31 mouse cellular contexts compared by ENCODE assay signal in the genomic region with DNA sequence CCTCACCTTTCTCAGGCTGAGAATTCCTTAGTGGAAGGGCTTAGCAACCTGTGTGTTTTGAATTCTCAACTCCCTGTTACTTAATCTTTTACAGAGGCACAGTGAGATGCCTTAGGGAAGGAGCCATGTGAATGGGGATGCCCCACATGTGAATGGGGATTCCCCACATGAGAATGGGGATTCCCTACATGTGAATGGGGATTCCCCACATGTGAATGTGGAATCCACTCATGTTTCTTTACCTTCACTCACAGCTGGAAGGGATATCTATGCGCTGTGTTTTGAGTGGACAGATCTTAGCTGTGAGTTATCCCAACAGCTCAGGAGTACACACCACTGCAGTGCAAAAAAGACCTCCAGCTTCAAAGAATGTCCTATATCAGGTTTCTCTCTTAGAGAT. TPM values are rescaled to one million over a fixed set of nuclear protein-coding genes. Genes with fewer than 3 reads are reported as not detected.
DNase-seq lines count a peak whose midpoint lies in the region; ATAC-seq lines count a peak whose summit lies in the region.
"Had no signal": no experiment of that assay in that cellular context is flagged by ENCODE, and none has a peak within 500 bp of the region (broad histone marks: within the 10 kb centered on the region; RNA-seq: fewer than 3 reads in every experiment).

No protein-coding gene starts in this region.

- no peaks in the 10 kb centered on the region for H3K27me3 ChIP-seq in splenic B cell, adult 2 months (ENCODE audit: control insufficient read depth, insufficient read depth, low read length, poor library complexity, severe bottlenecking)
- H3K27me3 ChIP-seq: embryonic facial prominence, embryonic 13.5 days; embryonic facial prominence, embryonic 15.5 days; forebrain, embryonic 12.5 days; Patski had no signal

- peak; percentile 41 for ATAC-seq in CD4-positive, CD25-positive, alpha-beta regulatory T cell, adult 4 months
- ATAC-seq: activated CD4-positive, CD25-positive, alpha-beta regulatory T cell, adult 4 months; forebrain, embryonic 14.5 days; forebrain, embryonic 16.5 days; Patski had no signal

- peak; percentile 26 for DNase-seq in CD4-positive helper T cell, adult 2 months (ENCODE audit: low read depth, low spot score)
- DNase-seq in splenic B cell, adult 2 months (ENCODE audit: low read depth, low spot score): peak; percentile 51
- DNase-seq in adrenal gland, postnatal 36 days: no peak
- no peak for DNase-seq in left cerebral cortex, postnatal 25 days (ENCODE audit: low spot score in 2 of 2)
- DNase-seq in thymus, postnatal 36 days: no peak
- no peak for DNase-seq in kidney, postnatal 25 days
- DNase-seq: adrenal gland, adult 8-10 months; adrenal gland, postnatal 14 days; cerebellum, adult 11 months; cerebellum, adult 18-20 months; cerebellum, adult 8-10 months; cerebellum, adult 9-11 months; cerebellum, postnatal 14 days; cerebellum, postnatal 36 days; embryo, embryonic 11 days had no signal

- H3K27ac ChIP-seq in brown adipose tissue, adult 24 weeks (replicated peaks; ENCODE audit: low read depth, low read length): peak overlapping the region; percentile 12; the same call in 1 of the 2 replicates
- H3K27ac ChIP-seq: embryonic facial prominence, embryonic 13.5 days; embryonic facial prominence, embryonic 15.5 days; forebrain, embryonic 10.5 days; forebrain, embryonic 12.5 days had no signal

- no peak overlapping the region for H3K4me3 ChIP-seq in brown adipose tissue, adult 24 weeks (ENCODE audit: insufficient read depth, low read depth, low read length)
- H3K4me3 ChIP-seq: embryonic facial prominence, embryonic 13.5 days; embryonic facial prominence, embryonic 15.5 days; erythroblast, embryonic 14.5 days; forebrain, embryonic 10.5 days; forebrain, embryonic 12.5 days had no signal

- intact Hi-C loops in left cerebral cortex, postnatal 25 days (cut with DNase I): no loop called here

- no peaks in the 10 kb centered on the region for H3K36me3 ChIP-seq in splenic B cell, adult 2 months (ENCODE audit: control insufficient read depth, insufficient read depth, low read length, poor library complexity, severe bottlenecking)
- H3K36me3 ChIP-seq: embryonic facial prominence, embryonic 13.5 days; embryonic facial prominence, embryonic 15.5 days; forebrain, embryonic 10.5 days; forebrain, embryonic 12.5 days; G1E had no signal

- H3K4me1 ChIP-seq in brown adipose tissue, adult 24 weeks (ENCODE audit: control insufficient read depth, insufficient read depth, insufficient read length, low read length): peaks cover 7% of the 10 kb centered on the region; the same call in 1 of the 2 replicates
- H3K4me1 ChIP-seq: embryonic facial prominence, embryonic 13.5 days; embryonic facial prominence, embryonic 15.5 days; forebrain, embryonic 10.5 days; forebrain, embryonic 12.5 days had no signal

RNA-seq across cellular contexts. Expression of a gene that starts 18.4 kb away (rescaled TPM):
- under 1 TPM; 0.27 to 0.49 TPM for polyA plus RNA-seq in CD4-positive, CD25-positive, alpha-beta regulatory T cell, adult 4 months (2017; shearing (Covaris generic))
- not detected in 2 replicates for polyA plus RNA-seq in brown adipose tissue, adult 24 weeks (2012; ENCODE audit: insufficient read depth, insufficient read length, missing spikeins)
- total RNA-seq in adrenal gland, postnatal 36 days (2021): under 1 TPM; 0.33 to 0.83 TPM
- not detected for total RNA-seq in left cerebral cortex, postnatal 25 days (2021)
- total RNA-seq: common myeloid progenitor, adult 5-6 weeks had no signal
- polyA plus RNA-seq: embryonic facial prominence, embryonic 11.5 days; embryonic facial prominence, embryonic 15.5 days; forebrain, embryonic 10.5 days; forebrain, embryonic 12.5 days; forebrain, embryonic 14.5 days; forebrain, embryonic 16.5 days; frontal cortex, adult 2 months; G1E; Patski had no signal

RNA-seq across cellular contexts. Expression of a gene that starts 25.7 kb away (rescaled TPM):
- polyA plus RNA-seq in CD4-positive, CD25-positive, alpha-beta regulatory T cell, adult 4 months (2017; shearing (Covaris generic)): not detected
- not detected in 2 replicates for polyA plus RNA-seq in brown adipose tissue, adult 24 weeks (2012; ENCODE audit: insufficient read depth, insufficient read length, missing spikeins)
- total RNA-seq in adrenal gland, postnatal 36 days (2021): not detected
- not detected for total RNA-seq in left cerebral cortex, postnatal 25 days (2021)
- total RNA-seq: adrenal gland, adult 18-20 months; adrenal gland, adult 8-10 months; adrenal gland, postnatal 14 days; common myeloid progenitor, adult 5-6 weeks; G1E had no signal
- polyA plus RNA-seq: activated CD4-positive, CD25-positive, alpha-beta regulatory T cell, adult 4 months; embryonic facial prominence, embryonic 11.5 days; embryonic facial prominence, embryonic 13.5 days; embryonic facial prominence, embryonic 15.5 days; erythroblast, embryonic 14.5 days; forebrain, embryonic 10.5 days; forebrain, embryonic 12.5 days; forebrain, embryonic 14.5 days; forebrain, embryonic 16.5 days; frontal cortex, adult 2 months; G1E; Patski had no signal

RNA-seq across cellular contexts. Expression of a gene that starts 28.8 kb away (rescaled TPM):
- polyA plus RNA-seq in CD4-positive, CD25-positive, alpha-beta regulatory T cell, adult 4 months (2017; shearing (Covaris generic)): 10 to 100 TPM; 10.1 to 14.3 TPM
- 1.9 and 4.3 TPM in 2 replicates for polyA plus RNA-seq in brown adipose tissue, adult 24 weeks (2012; ENCODE audit: insufficient read depth, insufficient read length, missing spikeins)
- under 1 TPM; 0.20 to 0.26 TPM for total RNA-seq in adrenal gland, postnatal 36 days (2021)
- total RNA-seq in left cerebral cortex, postnatal 25 days (2021): not detected
- polyA plus RNA-seq: embryonic facial prominence, embryonic 11.5 days; embryonic facial prominence, embryonic 13.5 days; erythroblast, embryonic 14.5 days; forebrain, embryonic 10.5 days; forebrain, embryonic 12.5 days; forebrain, embryonic 14.5 days; forebrain, embryonic 16.5 days; G1E had no signal

Comparison
In these comparisons a context has a peak if more than half of its experiments do, and no peak if none do; other contexts are left out.
1. DNase-seq: peak in CD4-positive helper T cell, adult 2 months (single experiment) and splenic B cell, adult 2 months (single experiment); none in adrenal gland, postnatal 36 days (0 of 2), left cerebral cortex, postnatal 25 days (0 of 2), thymus, postnatal 36 days (0 of 2) and kidney, postnatal 25 days (0 of 2).